Mouse (Mus musculus): ENCODE measurements around the gene Parp8.
A peak's percentile ranks its signal among the peaks of the same experiment; 100 is the strongest.

Parp8 gene

DNA sequence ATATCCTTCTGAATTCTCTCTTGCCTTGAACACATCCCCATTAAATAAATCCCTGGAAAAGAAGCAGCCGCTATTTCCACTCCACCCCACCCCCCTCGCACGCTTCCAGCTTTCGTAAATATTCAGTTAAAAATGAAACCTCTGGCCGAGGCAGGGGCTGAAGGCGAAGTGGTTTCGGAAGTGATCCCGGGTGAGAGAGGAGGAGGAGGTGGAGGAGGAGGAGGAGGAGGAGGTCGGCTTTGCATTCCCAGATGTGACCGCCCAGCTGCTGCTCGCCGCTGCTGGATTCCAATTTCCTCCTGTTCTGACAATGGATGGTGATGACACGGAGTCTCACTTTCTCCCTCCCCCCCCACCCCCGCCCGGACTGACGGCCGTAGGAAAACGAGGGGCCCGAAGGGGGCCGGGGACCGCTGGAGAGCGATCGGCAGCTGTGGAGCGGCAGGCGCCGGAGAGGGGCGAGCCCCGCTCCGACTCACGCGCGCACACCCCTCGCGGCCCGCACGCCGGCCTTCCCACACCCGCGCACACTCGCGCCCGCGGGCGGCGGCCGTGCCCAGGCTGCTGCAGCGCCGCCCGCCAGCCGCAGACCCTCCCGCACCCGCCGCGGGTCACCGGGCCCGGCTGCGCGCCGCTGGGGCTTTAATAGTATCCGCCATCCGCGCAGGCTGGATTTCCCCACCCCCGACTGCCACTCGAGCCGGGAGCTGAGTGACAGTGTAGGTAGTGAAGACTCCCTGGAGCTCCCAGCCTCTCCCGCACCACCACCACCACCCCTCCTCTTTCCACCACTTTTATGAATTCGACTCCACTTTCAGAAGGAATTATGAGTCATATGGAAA is at the start of gene Parp8:
Gene Parp8, minus strand, starts transcription at position 312 of the 842 bp plus-strand sequence.
- peak; percentile 60 to 70 for DNase-seq (ENCODE audit: low spot score in 2 of 2)

DNA sequence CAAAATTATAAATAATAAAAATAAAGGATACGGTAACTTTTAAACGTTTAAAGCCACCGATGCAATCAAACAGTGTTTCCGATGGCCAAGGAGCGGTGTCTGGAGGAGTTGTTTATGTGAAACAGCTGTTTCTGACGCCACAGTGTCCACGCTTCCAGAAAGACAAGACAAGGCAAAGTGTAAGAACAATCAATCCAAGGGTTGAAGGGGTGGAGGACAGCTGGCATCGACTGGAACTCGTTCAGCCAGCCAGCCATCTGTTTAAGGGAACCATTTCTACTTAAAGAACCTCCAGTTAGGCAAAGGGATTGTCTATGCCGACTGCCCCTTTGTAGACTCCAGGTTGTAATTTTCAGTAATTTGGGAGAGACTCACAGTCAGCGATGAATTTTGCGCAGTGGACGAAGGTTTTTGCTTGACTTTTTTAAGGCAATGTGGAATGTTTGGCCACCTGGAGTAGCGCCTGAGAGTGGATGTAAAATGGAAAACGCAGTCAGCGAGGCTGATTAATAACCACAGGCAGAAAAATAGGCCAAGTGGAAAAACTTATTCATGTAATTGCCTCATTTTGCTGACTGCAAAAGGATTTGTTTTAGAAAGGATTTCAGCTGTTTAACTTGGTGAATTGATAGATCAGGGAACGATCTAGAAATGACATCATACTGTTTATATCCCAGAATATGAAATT is 37.4 kb upstream of the Parp8 start:
- DNase-seq (ENCODE audit: low spot score in 2 of 2), result no peak

DNA sequence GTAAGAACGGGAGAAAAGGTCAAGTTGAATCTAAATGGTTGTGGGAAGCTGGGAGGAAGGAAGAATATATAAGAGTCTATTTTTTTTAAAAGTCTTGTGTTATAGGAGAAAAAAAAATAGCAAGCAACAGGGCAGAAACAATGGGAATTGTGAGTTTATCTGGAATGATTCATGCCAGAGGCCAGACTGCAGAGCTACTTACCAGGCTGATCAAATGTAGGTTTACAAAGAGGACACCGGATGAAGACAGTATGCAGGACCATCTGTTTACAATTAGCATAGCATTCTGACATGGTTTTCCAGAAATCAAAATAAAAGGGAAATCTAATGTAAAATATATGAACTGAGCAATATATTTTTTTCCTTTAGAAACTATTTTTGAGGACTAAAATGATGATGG is 31.1 kb upstream of the Parp8 start:
- no peak for DNase-seq (ENCODE audit: low spot score in 2 of 2)

DNA sequence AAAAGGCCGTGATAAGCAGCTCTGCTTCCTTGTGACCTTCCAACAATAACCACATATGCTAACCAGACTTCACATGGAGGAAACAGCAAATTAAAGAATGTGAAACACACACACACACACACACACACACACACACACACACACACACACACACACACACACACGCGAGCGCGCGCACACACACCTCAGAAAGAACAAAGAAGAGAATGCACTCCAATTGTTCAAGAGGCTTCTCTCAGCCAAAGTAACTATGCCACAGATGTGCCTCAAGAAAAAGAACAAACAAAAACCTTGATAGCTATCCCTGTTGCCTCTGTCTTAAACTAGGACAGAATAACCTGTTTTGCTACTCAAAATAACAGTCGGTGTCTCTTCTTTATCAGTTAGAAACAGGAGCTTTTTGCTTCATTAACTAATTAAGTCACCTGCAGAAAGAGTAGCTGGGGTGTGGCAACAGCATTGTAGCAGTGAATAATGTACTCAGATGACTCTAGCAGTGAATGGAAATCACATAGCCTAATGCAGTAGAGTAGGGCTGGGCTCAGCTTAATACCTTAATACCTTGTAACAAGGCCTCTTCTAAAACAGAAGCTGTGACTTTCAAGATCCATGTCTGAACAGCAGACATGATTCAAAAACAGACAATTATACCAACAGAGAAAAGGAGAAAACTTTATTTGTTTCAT is 29.6 kb upstream of the Parp8 start:
- DNase-seq (ENCODE audit: low spot score in 2 of 2), result no peak

DNA sequence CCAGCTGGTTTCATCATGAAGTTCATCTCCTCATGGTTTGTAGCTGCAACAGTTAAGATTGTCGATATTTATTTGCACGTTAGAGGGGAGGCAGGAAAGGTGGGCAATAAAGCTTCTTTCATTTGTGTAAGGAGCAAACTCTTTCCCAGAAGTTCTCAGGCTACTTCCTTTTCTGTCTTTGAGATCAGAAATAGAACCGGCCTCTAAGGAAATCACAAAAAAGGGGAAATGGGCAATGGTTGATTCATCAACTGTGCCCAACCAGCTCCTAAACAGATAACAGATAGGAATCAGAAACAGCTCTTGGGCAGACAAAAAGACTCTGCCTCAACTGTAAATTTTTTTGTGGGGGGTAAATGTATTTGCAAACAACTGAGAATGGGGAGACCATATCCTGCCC is 27.4 kb upstream of the Parp8 start:
- DNase-seq (ENCODE audit: low spot score in 2 of 2), result no peak

DNA sequence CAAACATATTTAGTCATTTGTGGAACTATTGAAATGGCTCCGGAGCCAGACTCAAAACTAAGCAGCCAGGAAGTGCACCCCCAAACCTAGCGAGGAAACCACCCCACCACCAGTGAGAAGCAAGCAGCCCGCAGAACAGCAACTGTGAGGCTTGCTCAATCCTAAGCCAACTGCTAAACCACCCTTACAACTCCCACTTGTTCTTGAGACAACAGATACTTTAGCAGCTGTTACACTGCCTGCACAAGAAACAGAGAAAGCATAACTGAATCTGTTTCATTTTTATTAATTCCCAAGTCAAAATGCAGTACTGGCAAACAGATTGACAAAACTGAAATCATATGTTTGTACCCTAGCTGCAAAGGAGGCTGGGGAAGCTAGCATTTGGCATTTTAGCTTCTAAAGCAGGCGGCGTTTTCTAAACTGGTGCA is 23.2 kb upstream of the Parp8 start:
- DNase-seq (ENCODE audit: low spot score in 2 of 2), result peak; percentile 40 to 63

DNA sequence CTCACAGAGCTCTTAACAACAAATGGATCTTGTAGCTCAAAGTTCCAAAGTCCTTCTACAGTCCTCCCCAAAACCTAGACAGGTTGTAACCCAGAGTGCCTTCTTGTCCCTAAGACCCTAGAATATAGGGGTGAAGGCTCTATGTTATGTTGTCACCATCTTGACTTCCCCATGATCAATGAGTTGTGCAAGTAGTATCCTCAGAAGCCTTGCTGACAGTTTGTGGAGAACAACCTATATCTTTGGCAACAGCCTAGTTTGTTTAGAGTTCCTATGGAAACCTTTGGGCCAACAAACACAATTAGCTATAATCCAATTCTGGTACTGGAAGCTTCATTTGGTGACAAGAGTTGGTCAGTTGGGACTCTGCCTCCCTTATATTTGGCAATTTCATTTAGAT is 18.2 kb upstream of the Parp8 start:
- DNase-seq (ENCODE audit: low spot score in 2 of 2), result no peak

DNA sequence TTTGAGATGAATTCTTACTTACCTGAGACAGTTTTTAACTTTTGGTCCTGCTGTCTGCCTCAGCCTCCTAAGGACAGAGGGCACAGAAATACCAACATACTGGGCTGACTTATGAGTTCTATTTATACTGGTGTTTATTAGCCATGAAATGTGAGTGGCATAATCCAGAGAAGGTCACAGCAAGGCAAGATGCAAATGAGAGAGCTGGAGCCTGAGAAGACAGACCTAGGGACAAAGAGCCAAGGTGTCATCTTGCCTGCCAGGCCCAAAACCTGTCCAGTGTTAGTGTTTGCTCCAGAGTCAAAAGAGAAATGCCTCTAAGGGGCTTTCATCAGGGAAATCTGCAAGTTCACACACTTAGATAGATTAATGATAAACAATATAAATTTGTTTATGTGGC is 15.7 kb upstream of the Parp8 start:
- no peak for DNase-seq (ENCODE audit: low spot score in 2 of 2)

DNA sequence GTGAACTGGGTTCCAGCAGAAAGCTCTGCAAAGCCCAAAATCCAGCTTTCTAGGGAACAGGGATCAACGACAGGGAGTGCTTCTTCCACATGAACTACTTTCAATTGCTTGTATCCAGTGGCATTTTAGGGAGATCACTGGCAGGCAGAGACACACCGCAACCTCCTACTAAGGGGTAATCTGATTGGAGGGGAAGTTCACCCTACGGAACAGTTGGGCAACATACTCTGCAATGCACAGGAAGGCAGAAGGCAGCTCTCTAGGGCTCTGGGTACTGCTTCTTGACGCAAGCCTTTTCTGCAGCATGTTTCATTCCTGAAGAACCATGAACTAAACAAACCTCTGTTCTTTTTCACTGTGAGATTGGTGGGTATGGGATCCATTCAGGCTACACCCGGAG is 10.9 kb upstream of the Parp8 start:
- DNase-seq (ENCODE audit: low spot score in 2 of 2), result no peak

DNA sequence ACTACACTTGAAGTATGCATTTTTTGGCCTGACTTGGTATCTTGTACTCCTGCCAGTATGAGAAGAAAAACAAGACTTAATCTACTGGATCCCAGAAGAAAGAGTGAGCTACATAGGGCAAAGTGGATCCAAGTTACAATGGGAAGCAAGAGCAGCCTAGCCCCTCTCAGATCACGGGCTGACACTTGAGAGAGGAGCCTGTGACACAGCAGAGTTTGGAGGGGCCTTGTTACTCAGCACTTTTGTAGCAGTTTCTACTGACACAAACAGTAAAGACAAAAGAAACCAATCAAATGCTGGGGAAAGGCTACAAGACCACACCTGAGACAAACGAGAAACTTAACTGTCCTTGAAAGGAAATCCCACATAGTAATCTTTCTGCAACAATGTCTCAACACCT is 9.8 kb upstream of the Parp8 start:
- DNase-seq (ENCODE audit: low spot score in 2 of 2), result no peak

DNA sequence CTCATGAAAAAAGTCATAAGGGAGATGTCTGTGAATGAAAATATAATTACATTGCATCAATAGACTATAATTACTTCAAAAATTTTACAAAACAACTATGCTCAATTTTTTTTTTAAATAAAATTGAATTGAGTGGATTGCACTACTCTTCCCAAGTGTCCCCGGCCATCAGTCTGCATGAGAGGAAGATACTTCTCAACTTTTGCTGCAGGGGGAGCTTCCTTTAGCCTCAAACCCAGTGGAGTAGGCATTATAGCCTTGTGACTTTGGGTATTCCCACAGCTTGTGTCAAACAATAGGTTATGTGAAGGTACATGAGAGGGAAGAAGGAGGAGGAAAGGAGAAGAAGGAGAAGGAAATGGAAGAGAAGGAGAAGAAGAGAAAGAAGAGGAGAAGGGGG is 9.3 kb upstream of the Parp8 start:
- DNase-seq (ENCODE audit: low spot score in 2 of 2), result no peak

DNA sequence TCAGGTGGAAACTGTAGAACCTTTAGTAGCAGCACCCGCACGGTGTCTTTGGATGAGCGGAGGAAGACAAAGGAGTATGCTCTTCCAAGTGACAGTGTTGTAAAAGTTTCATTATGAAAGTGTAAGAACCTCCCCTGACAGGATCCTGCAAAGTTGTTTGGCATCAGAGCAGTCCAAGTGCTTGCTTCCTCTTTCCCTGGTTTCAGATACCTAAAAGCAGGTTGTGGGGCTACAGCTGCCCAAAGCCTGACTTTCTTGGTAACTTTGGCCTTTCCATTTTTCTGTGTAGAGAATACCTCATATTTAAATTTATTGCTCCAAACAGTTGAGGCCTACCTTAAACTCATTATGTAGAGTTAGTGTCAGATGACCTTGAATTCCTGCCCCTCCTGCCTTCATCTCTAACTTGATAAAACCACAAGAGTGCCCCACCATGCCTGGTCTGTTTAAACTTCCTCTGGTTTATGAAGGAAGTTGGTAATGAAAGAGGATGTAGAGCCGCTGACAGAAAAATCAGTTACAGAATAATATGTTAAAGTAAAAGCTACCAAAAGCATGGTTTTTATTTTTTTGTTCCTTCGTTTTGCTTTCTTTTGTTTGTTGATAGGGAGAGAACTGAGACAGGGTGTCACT is 8.5 kb upstream of the Parp8 start:
- no peak for DNase-seq (ENCODE audit: low spot score in 2 of 2)

DNA sequence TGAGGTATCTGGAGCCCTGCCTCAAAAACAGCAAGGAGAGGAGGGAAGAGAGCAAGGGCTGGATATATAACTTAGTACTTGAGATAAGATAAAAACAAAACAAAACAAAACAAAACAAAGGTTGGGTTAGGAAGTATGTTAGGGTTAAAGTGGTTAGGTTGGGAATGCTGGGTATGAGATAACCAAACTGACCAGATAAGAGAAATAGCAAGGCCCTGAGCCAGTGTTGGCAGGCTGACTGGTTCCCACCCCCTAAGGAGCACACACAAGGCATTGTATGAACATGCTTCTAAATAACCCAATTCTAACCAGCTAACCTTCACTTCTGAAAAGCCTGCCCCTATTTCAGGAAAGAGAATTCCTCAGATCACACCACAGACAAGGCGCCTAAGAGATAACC is 7.1 kb upstream of the Parp8 start:
- DNase-seq (ENCODE audit: low spot score in 2 of 2), result no peak

DNA sequence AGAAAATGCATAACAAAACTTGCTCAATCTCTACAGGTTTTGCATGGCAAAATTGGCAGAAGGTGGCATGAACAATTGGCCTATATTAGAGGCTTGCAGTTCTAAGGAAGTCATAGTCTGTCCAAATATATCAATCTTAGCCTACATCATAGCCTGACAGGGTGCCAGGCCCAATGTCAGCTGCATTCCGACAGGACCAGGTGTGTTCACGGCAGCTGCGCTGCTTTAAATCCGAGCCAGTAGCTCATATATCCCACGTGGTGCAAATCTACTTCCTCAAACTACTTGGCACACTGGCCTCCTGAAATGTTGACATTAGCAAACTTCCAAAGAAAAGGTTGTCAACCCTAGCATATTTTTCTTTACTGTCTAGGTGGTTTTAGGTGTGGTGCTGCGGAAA is 6.2 kb upstream of the Parp8 start:
- no peak for DNase-seq (ENCODE audit: low spot score in 2 of 2)

DNA sequence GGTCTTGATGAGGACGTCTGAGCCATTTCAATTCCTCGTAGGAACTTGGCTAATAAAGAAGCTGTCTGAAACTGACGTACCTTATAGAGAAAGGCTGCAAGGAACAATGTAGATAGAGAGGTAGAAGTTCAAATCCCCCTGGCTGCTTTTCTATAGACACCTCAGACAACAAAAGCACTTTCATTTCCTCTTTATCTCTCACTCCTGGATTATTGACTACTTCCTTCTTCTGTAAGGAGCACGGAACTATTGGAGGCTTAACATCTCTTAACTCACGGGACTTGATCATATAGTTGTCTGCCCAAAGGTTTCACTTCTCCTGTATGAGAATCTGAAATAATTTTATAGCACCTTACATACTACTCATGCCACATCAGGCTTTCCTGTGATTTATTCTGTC is 2.9 kb upstream of the Parp8 start:
- DNase-seq (ENCODE audit: low spot score in 2 of 2), result no peak

DNA sequence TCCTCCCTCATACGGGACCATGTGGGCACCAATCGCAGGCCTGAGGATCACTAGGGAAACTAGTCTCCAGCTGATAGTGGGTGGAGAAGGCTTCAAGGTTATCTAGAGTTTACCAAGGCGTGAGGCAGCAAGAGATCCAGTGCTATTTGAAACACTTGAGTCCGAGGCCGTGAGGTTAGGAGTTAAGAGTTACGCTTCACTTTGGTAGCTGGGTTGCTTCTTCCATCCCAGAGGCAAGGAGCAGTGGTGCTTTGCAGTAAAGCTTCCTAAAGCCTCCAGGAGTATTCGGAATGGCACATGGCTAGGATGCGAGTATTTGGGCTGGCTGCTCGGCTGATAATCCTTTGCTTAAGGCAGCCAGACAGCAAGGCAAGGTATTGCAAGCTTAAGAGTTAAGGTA is 2.0 kb upstream of the Parp8 start:
- DNase-seq (ENCODE audit: low spot score in 2 of 2), result no peak

DNA sequence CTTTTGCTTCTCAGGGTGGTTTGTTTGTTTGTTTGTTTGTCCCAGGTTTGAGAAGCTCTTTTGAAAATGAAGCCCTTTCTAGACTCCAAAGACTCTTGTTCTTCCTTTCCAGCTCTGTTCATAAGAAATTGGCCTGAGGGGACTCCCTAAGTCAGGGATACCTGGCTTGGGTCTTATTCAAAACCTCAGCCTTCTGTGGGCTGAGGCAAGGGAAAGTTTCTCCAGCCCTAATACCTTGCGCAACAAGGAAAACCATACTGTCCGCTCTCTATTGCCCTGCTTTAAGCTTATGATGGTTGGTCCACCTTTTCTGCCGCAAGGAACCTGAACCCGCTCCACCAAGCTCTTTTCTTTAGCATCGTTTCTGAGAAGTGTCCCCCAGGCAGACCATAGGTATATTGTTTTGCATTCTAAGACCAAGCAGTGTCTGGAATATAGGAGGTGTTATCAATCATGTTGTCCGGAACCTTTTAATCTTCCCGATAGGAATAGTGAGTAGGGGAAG is 991 bp upstream of the Parp8 start:
- DNase-seq (ENCODE audit: low spot score in 2 of 2), result no peak

DNA sequence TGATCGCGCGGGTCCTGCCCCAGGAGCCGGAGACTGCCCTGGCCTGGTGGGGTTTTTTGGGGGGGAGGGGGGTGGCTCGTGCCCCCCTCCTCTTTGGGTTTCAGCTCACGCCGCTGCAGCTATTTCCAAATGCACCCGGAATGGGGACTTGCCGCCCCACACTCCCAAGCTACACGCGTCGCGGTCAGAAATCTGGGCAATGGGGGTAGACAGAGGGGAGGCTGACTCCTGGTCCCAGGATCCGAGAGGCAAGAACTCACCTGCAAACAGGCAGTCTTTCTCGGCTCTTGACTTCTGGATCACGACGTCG is 466 bp downstream of the Parp8 start:
- no peak for DNase-seq (ENCODE audit: low spot score in 2 of 2)

DNA sequence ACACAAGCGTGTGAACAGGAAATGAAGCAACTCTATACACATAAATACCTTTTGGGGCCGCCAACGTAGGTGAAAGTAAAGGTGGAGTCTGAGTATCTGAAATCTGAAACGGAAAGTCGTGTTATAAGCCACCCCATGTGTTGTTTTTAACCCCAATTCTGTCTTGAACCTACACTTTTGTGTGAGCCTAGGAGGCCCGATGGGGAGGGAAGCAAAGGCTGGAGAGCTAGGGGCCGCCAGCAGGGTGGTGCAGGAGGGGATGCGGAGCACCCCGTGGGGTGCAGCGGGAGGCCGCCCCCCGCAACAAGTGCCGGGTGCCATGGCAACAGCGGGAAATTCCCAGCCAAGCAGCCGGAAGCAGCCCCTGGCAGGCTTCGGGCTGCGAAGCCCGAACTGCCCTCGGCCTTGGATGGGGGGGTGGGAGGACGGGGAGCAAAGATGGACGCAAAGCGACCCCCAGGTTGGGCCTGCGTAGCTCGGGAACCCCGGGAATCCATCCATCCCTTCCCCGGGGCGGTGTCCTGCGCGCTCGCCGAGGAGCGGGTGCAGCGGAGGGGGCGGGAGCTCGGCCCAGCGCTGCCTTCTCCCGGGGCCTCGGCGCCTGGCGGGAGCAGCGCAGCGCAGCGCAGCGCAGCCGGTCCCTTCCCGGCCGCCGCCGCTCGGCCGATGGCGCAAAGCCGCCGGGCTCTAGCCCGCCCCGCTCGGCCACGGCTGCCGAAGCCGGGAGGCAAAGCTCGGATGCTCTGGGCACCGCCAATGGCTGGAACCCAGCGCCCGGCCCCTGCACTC is 1.0 kb downstream of the Parp8 start:
- DNase-seq (ENCODE audit: low spot score in 2 of 2), result peak; percentile 32 to 36

DNA sequence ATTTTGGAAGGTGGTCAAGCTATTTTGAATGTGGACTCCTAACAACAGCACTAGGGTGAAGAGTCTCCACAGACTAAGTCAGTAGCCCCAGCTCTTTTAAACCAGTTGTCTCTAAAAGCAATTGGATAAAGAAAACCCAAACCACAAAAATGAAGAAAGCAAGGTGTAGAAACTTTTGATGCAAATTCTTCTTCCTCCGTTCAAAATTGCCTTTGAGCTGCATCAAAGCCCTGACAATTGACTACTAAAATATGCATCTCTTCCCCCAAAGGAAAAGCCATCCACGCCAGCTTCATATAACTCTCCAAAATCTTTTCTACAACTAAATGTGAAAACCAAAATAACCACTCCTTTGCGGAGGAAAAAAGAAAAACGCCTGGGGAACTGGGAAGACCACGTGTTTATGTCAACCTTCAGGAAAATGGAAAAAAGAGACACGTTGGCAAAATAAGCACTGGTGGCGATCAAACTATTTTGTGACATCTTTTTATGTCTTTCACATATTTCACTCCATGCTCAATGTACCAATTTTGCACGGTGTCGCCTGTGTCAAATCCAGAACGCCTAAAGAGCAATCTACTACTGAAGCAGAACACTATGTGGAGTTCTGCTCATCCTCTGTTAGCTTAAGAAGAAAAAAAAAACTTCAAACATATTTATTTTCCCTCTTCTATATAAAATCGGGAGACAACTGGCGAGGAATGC is 1.8 kb downstream of the Parp8 start:
- no peak for DNase-seq (ENCODE audit: low spot score in 2 of 2)

DNA sequence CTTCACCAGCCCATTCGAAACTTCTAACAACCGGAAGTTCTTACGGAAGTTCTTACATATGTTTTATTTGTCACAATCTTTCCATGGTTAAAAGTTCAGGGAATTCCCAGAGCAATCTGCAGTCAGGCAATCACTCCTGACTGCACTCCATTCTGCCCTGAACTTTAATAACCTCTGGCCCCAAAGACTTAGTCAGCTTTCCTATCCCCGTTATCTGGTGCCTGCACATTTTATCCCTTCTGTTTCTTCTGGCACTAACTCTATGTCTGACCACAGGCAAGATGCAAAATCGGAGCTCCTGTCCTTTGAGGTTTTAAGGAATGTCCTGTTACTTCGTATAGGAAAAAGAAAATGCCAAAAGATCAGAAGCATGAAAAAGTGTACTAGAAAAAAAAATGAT is 4.7 kb downstream of the Parp8 start:
- DNase-seq (ENCODE audit: low spot score in 2 of 2), result no peak

Data from right cerebral cortex, postnatal 36 days (tissue).